Mouse (Mus musculus): ENCODE data around the gene Il1r1. TPM values are rescaled to one million over a fixed set of nuclear protein-coding genes. Genes with fewer than 3 reads are reported as not detected.

Il1r1 gene
- total and polyA plus RNA-seq, 3 experiments, result 0.22 TPM; not detected in 2

DNA sequence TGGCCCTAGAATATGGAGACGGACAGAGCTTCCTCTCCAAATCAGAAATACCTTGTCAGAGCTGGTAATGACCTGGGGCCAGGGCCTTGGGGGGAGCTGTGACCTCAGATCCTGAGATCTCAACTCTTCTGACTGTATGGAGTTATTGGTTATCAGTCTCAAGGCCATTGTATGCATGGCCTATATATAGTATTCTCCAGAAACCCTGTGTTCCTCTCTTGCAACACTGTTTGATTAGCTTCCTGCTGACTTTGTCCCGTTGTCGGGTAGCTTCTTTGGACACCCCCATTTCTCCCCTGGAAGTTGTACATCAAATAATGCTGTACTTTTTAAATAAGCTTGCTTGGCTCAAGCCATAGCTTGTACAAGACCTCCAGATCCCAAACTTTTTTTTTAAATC is 97.7 kb downstream of the Il1r1 start:
- no peak for ATAC-seq (ENCODE audit: extremely low read depth, insufficient number of reproducible peaks, low FRiP score, poor library complexity, severe bottlenecking)
- no peak overlapping the region for H3K4me3 ChIP-seq (ENCODE audit: low read depth, low read length)
- peaks cover 30% of the 10 kb centered on the region for H3K4me1 ChIP-seq (ENCODE audit: insufficient read depth, low read depth, low read length)
- H3K9me3 ChIP-seq (replicated peaks), result no peaks in the 10 kb centered on the region
- no peak for DNase-seq (ENCODE audit: low spot score)
- H3K27me3 ChIP-seq (ENCODE audit: insufficient read depth, low read length), result peaks cover 35% of the 10 kb centered on the region
- TF ChIP-seq CTCF (IDR thresholded peaks at IDR 0.05; ENCODE audit: low read depth, low read length) (no peak), TAL1 (conservative IDR thresholded peaks at IDR 0.05; ENCODE audit: low read depth, low read length) (no peak), GATA1 (IDR thresholded peaks at IDR 0.05; ENCODE audit: borderline replicate concordance, low read length) (no peak), POLR2AphosphoS5 (IDR thresholded peaks at IDR 0.05; ENCODE audit: insufficient replicate concordance, low read depth, low read length) (no peak), GATA2 (IDR thresholded peaks at IDR 0.05; ENCODE audit: borderline replicate concordance, low read depth, low read length) (no peak)
- H3K36me3 ChIP-seq (replicated peaks), result no peaks in the 10 kb centered on the region

DNA sequence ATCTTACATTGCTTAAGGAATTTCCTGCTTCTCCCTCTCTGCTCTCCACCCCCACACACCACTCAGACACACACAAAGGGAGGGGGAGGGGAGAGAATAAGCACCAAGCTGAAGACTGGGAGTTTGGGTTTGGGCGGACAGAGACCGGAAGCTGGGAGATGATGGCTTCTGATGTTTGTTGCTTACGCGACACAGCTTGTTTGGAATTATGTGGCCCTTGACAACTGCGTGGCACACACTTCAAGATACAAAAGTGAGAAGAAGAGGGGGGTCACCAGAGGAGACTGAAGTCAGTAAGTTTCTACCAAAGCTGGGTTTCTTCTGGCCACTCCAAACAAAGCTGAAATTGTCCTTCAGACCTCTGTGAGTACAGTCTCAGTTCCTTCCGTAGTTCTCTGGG is 99.6 kb downstream of the Il1r1 start, which contains the start of gene Il1rl2:
Il1rl2 (plus strand) TSS at position 154 of the 400 bp plus-strand sequence.
- TF ChIP-seq POLR2AphosphoS5 (IDR thresholded peaks at IDR 0.05; ENCODE audit: insufficient replicate concordance, low read depth, low read length) (no peak), TAL1 (conservative IDR thresholded peaks at IDR 0.05; ENCODE audit: low read depth, low read length) (no peak), GATA2 (IDR thresholded peaks at IDR 0.05; ENCODE audit: borderline replicate concordance, low read depth, low read length) (no peak), CTCF (IDR thresholded peaks at IDR 0.05; ENCODE audit: low read depth, low read length) (no peak), GATA1 (IDR thresholded peaks at IDR 0.05; ENCODE audit: borderline replicate concordance, low read length) (no peak)
- Histone ChIP-seq H3K4me3 (ENCODE audit: low read depth, low read length) (no peak within 1 kb of the TSS), H3K4me1 (ENCODE audit: insufficient read depth, low read depth, low read length) (peaks cover 30% of the 10 kb centered on the region), H3K27me3 (ENCODE audit: insufficient read depth, low read length) (peaks cover 33% of the 10 kb centered on the region), H3K9me3 (replicated peaks) (no peaks in the 10 kb centered on the region), H3K36me3 (replicated peaks) (no peaks in the 10 kb centered on the region)
- DNase-seq (ENCODE audit: low spot score), result no peak
- no peak for ATAC-seq (ENCODE audit: extremely low read depth, insufficient number of reproducible peaks, low FRiP score, poor library complexity, severe bottlenecking)

DNA sequence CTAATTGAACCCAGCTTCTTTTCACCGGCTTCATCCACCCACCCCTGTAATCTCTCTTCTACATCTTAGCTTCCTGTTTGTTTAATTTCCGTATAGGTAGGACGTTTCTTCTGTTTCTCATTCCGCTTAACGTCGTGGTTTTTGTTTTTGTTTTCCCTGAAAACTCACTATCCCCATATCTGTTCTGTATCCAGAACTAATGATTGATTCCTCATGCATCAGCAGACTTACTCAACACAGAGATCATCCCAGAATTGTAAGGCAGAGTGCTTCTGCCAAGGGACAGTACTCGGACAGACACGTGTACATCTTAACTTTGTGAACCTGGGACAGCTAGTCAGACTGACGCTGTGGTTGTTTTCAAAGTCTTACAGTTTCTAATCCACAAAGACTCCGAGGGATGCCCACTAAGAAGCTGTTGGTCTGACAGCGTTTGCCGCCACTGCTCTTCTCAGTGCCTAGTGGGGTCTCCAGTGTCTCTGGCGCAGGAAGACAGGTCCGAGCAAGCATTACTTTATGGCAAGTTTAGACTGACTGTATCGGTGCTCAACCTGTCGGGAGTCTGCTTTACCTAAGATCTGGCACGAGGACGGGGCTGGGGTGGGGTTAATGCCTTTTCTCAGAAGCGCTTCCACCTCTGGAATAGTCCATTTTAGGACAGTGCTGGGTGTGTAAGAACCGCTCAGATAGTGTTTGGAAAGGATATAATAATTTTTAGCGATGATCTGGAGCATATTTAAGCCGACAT is 100.2 kb downstream of the Il1r1 start:
- H3K36me3 ChIP-seq (replicated peaks), result no peaks in the 10 kb centered on the region
- H3K4me3 ChIP-seq (ENCODE audit: low read depth, low read length), result no peak overlapping the region
- peaks cover 31% of the 10 kb centered on the region for H3K4me1 ChIP-seq (ENCODE audit: insufficient read depth, low read depth, low read length)
- ATAC-seq (ENCODE audit: extremely low read depth, insufficient number of reproducible peaks, low FRiP score, poor library complexity, severe bottlenecking), result no peak
- TF ChIP-seq CTCF (IDR thresholded peaks at IDR 0.05; ENCODE audit: low read depth, low read length) (no peak), GATA2 (IDR thresholded peaks at IDR 0.05; ENCODE audit: borderline replicate concordance, low read depth, low read length) (no peak), POLR2AphosphoS5 (IDR thresholded peaks at IDR 0.05; ENCODE audit: insufficient replicate concordance, low read depth, low read length) (no peak), TAL1 (conservative IDR thresholded peaks at IDR 0.05; ENCODE audit: low read depth, low read length) (no peak), GATA1 (IDR thresholded peaks at IDR 0.05; ENCODE audit: borderline replicate concordance, low read length) (no peak)
- H3K9me3 ChIP-seq (replicated peaks), result no peaks in the 10 kb centered on the region
- no peak for DNase-seq (ENCODE audit: low spot score)
- peaks cover 28% of the 10 kb centered on the region for H3K27me3 ChIP-seq (ENCODE audit: insufficient read depth, low read length)

DNA sequence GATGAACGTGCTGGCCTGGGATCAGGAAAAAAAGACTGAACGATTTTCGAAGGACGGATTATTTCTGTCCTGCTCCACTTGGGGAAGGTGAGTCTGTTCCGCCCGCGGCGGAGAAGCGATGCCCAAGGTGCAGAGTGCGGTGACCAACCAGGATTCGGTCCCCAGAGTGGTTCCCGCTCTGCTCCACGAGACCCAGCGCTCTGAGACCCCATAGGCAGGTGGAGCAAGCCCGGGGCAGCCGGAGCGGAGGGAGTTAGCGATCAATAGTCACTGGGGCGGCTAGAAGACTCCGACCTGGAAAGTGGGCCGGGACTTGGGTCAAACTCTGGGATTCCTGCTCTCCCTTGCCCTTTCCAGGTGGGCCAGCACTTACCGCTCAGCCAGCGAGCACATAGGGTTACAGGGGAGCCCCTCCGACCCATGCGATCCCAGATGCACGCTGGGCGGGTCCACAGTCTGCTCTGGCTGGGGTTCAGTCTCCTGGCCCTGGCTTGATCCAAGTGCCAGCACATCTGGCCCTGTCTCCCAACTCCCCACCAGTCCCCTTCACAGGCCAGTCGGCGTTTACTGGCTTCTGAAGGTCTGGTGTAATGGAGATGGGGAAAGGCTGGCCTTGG is 100.9 kb downstream of the Il1r1 start:
- Histone ChIP-seq H3K4me1 (ENCODE audit: insufficient read depth, low read depth, low read length) (peaks cover 34% of the 10 kb centered on the region), H3K27me3 (ENCODE audit: insufficient read depth, low read length) (peaks cover 22% of the 10 kb centered on the region), H3K4me3 (ENCODE audit: low read depth, low read length) (no peak overlapping the region), H3K9me3 (replicated peaks) (no peaks in the 10 kb centered on the region), H3K36me3 (replicated peaks) (no peaks in the 10 kb centered on the region)
- ATAC-seq (ENCODE audit: extremely low read depth, insufficient number of reproducible peaks, low FRiP score, poor library complexity, severe bottlenecking) (no peak), DNase-seq (ENCODE audit: low spot score) (no peak)
- TF ChIP-seq CTCF (IDR thresholded peaks at IDR 0.05; ENCODE audit: low read depth, low read length) (no peak), POLR2AphosphoS5 (IDR thresholded peaks at IDR 0.05; ENCODE audit: insufficient replicate concordance, low read depth, low read length) (no peak), TAL1 (conservative IDR thresholded peaks at IDR 0.05; ENCODE audit: low read depth, low read length) (no peak), GATA1 (IDR thresholded peaks at IDR 0.05; ENCODE audit: borderline replicate concordance, low read length) (no peak), GATA2 (IDR thresholded peaks at IDR 0.05; ENCODE audit: borderline replicate concordance, low read depth, low read length) (no peak)

DNA sequence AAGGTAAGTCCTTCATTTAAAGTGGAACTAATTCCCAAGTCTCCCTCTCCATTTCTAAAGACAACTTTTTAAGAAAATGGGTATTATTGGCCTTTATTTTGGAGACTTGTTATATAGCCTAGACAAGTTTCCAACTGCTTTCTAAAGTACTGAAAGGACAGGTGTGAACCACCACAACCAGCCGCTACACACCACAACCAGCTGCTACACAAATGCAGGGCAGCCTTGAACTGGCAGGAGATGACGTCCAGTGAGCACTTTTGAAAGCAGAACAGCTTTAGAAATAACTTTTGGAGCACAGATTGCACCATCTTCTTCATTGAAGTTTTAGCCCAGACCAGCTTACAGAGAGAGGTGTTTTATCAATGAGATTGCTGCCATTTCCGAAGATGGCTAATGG is 102.7 kb downstream of the Il1r1 start:
- ATAC-seq (ENCODE audit: extremely low read depth, insufficient number of reproducible peaks, low FRiP score, poor library complexity, severe bottlenecking) (no peak), DNase-seq (ENCODE audit: low spot score) (no peak)
- Histone ChIP-seq H3K4me1 (ENCODE audit: insufficient read depth, low read depth, low read length) (peaks cover 30% of the 10 kb centered on the region), H3K4me3 (ENCODE audit: low read depth, low read length) (no peak overlapping the region), H3K36me3 (replicated peaks) (no peaks in the 10 kb centered on the region), H3K27me3 (ENCODE audit: insufficient read depth, low read length) (peaks cover 18% of the 10 kb centered on the region), H3K9me3 (replicated peaks) (no peaks in the 10 kb centered on the region)
- TF ChIP-seq GATA1 (IDR thresholded peaks at IDR 0.05; ENCODE audit: borderline replicate concordance, low read length) (no peak), TAL1 (conservative IDR thresholded peaks at IDR 0.05; ENCODE audit: low read depth, low read length) (no peak), GATA2 (IDR thresholded peaks at IDR 0.05; ENCODE audit: borderline replicate concordance, low read depth, low read length) (no peak), POLR2AphosphoS5 (IDR thresholded peaks at IDR 0.05; ENCODE audit: insufficient replicate concordance, low read depth, low read length) (no peak), CTCF (IDR thresholded peaks at IDR 0.05; ENCODE audit: low read depth, low read length) (no peak)

DNA sequence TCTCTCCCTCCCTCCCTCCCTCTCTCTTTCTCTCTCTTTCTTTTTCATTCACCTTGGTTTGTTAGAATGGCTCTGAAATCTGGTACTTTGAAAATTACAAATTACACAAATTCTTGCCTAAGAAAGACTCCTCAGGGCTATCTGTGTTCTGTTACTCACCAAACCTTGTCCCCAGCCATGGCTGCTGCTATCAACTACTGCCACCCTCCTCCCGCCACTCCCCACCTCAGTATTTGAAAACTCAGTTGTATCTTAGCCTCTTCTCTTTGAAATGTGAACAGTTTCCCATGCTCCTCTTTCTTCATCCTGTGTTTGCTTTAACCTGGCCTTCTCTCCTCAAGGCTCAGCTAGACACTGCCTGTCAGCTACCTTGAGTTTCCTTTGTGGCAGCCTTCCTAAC is 104.6 kb downstream of the Il1r1 start:
- Histone ChIP-seq H3K4me3 (ENCODE audit: low read depth, low read length) (no peak overlapping the region), H3K9me3 (replicated peaks) (no peaks in the 10 kb centered on the region), H3K36me3 (replicated peaks) (no peaks in the 10 kb centered on the region), H3K27me3 (ENCODE audit: insufficient read depth, low read length) (peaks cover 18% of the 10 kb centered on the region), H3K4me1 (ENCODE audit: insufficient read depth, low read depth, low read length) (peaks cover 21% of the 10 kb centered on the region)
- TF ChIP-seq CTCF (IDR thresholded peaks at IDR 0.05; ENCODE audit: low read depth, low read length) (no peak), POLR2AphosphoS5 (IDR thresholded peaks at IDR 0.05; ENCODE audit: insufficient replicate concordance, low read depth, low read length) (no peak), GATA2 (IDR thresholded peaks at IDR 0.05; ENCODE audit: borderline replicate concordance, low read depth, low read length) (no peak), TAL1 (conservative IDR thresholded peaks at IDR 0.05; ENCODE audit: low read depth, low read length) (no peak), GATA1 (IDR thresholded peaks at IDR 0.05; ENCODE audit: borderline replicate concordance, low read length) (no peak)
- no peak for ATAC-seq (ENCODE audit: extremely low read depth, insufficient number of reproducible peaks, low FRiP score, poor library complexity, severe bottlenecking)
- DNase-seq (ENCODE audit: low spot score), result no peak
